Mouse (Mus musculus) urinary bladder, postnatal 14 days (tissue): ENCODE measurements around the gene Gm6040.

Source experiments
- DNase-seq: peaks from one replicate; pipeline ENCODE4 v3.0.0; 2021; ENCODE audit warnings: low spot score

Gene Gm6040

GRCm38 (mm10) chr8:20921971-20922370, at the start of gene Gm6040:
Gene Gm6040 (minus strand): TSS chr8:20922071.
- DNase-seq = no peak

- no peak for DNase-seq
These were observed 42.7 kb upstream of the Gm6040 start for GRCm38 (mm10) chr8:20964531-20964930.

- no peak for DNase-seq
These were observed 22.7 kb upstream of the Gm6040 start, which contains the start of gene AY761185 for GRCm38 (mm10) chr8:20944610-20945009. Gene AY761185 (minus strand): TSS chr8:20944710.

- no peak for DNase-seq
These were observed 9.6 kb downstream of the Gm6040 start for GRCm38 (mm10) chr8:20912288-20912687.

GRCm38 (mm10) chr8:20908256-20908655, 13.6 kb downstream of the Gm6040 start:
- DNase-seq = no peak

- no peak for DNase-seq
These were observed 14.8 kb downstream of the Gm6040 start for GRCm38 (mm10) chr8:20907119-20907518.

GRCm38 (mm10) chr8:20902527-20902926, 19.3 kb downstream of the Gm6040 start, which contains the start of gene Gm15056:
Gene Gm15056 (minus strand): TSS chr8:20902627.
- DNase-seq = no peak

GRCm38 (mm10) chr8:20892369-20892768, 29.5 kb downstream of the Gm6040 start, which contains the start of gene Defb33:
Gene Defb33 (plus strand): TSS chr8:20892669.
- DNase-seq = no peak

GRCm38 (mm10) chr8:20874608-20875007, 47.3 kb downstream of the Gm6040 start:
- no peak for DNase-seq
